Mouse (Mus musculus) regulatory T cell (primary cell): ENCODE data around the gene Ptpn18.
"Not testable (repeated sequence)": the region's sequence is repeated elsewhere in the genome, so short reads cannot be mapped to it uniquely, and the experiment has no call there.

Source experiments
- in situ Hi-C: fragments of 300-600 bp; cut with MboI, MseI; formaldehyde crosslinking; loops from one replicate; pipeline ENCODE4 v1.15.1; 2025; ENCODE audit warnings: high pct_unique_total_duplicates

Gene Ptpn18

GRCm38 (mm10) chr1:34459284-34460060 lies at the start of gene Ptpn18:
Ptpn18 (plus strand) TSS chr1:34459762.
- in situ Hi-C loops, result no loop called here

DNA sequence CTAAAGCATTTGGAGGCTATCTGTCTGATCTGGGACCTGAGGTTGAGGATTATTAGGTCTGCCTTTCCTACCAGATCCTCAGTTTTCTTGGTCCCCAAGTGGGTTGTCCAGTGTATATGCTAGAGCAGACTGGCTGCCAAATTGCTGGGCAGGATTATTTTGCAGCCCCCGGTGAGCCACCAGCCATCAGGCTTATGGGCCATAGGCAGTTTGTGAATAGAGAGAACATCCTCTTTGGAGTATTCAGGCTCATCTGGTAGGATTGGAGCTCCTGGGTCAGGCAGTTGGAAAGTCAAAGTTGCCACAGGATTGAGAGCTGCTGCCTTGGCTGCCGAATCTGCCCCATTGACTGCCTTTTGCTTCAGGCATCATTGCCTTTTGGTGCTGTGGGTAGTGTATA lies 31.1 kb upstream of the Ptpn18 start:
- in situ Hi-C loops, result no loop called here

DNA sequence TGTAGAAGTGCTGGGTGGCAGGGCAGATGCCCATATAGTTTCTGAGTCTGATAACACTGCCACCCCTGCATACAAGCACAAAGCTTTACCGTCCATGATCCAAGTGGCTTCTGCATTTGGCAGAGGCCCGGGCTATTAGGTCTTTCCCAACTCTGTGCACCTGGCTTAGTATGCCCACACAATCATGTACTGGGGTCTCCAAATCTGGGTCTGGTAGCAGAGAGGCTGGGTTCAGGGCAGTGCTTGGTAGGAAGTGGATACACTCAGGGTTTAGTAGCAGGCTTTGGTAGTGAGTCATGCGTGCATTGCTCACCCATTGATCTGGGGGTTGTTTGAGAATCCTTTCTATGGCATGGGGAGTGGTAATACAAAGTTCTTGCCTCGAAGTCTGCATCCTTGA lies 30.3 kb upstream of the Ptpn18 start:
- in situ Hi-C loops, result no loop called here

GRCm38 (mm10) chr1:34430981-34431380 lies 28.6 kb upstream of the Ptpn18 start:
- in situ Hi-C loops, result no loop called here

GRCm38 (mm10) chr1:34431431-34431830 lies 28.1 kb upstream of the Ptpn18 start:
- in situ Hi-C loops, result no loop called here

- in situ Hi-C loops, result no loop called here
Measured at GRCm38 (mm10) chr1:34432411-34432775, 27.2 kb upstream of the Ptpn18 start.

GRCm38 (mm10) chr1:34432776-34433481 lies 26.6 kb upstream of the Ptpn18 start:
- in situ Hi-C loops, result no loop called here

DNA sequence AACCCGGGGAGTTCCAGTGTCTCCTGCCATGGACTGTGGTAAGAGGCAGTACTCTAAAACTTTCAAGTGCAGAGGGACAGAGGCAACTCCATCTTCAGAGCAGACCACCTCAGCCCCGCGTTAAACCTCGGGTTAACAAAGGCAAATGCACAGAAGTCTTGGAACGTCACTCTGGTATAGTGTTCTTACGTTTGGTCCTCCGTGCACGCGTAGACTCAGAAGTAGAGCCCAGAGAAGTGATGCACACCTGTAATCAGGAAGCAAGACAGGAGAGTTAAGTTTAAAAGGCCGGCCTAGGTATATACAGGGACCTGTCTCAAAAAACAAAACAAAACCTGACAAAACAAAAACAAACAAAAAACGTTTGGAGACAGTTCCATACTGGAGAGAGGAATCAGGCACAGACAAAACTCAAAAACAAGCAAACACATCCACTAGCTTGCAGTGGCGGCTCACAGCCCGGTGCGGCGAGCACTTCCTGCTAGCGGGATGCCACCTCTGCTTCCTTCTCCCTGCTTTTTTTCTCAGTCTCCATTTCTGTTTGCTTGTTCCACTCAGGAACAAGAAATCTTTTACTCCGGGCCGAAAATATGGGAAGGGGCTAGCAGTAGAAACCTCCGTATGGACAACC lies 25.6 kb upstream of the Ptpn18 start:
- in situ Hi-C loops, result no loop called here

GRCm38 (mm10) chr1:34434660-34435160 lies 24.9 kb upstream of the Ptpn18 start:
- in situ Hi-C loops, result no loop called here

DNA sequence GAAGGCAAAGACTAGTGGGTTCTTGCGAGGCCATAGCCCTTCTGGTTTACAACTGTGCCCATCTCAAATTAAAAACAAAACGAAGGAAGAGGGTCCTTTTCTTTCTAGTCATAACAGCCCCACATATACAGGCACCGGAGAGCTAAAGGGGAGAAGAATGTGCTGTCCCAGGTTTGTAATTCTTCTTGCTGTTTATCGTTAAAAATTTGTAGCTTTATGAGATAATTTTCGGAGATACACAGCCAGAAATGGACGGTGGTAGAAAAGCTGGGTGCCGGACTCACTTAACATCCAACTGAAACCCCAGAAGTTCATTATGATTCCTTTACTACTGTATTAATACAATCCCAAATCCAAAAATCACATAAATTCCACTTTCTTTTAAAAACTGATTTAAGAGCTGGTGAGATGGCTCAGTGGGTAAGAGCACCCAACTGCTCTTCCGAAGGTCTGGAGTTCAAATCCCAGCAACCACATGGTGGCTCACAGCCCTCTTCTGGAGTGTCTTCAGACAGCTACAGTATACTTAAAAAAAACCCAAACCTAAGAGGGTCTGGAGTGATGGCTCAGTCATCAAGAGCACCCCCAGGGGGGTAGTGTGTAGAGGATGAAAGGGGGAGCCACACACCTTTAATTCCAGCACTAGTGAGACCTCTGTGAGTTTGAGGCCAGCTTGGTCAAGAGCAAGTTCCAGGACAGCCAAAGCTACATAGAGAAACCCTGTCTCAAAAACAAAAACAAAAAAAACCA lies 24.0 kb upstream of the Ptpn18 start:
- in situ Hi-C loops, result no loop called here

DNA sequence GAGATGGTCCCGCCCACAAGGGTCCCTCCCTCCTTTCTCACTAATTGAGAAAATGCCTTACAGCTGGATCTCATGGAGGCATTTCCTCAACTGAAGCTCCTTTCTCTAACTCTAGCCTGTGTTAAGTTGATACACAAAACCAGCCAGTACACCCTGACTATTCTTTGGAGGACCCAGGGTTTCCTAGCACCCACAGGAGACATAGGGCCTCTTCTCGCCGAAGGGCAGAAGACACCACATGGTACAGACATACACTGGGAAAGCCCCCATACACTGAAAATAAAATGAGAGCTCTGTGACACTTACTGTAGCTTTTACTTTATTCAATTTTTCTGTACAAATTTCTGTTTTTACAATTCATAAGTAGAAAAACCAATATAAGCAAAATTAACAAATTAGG lies 23.2 kb upstream of the Ptpn18 start:
- in situ Hi-C loops, result no loop called here

GRCm38 (mm10) chr1:34437366-34437765 lies 22.2 kb upstream of the Ptpn18 start:
- in situ Hi-C loops, result not testable (repeated sequence)

GRCm38 (mm10) chr1:34438381-34439051 lies 21.0 kb upstream of the Ptpn18 start:
- in situ Hi-C loops, result no loop called here

DNA sequence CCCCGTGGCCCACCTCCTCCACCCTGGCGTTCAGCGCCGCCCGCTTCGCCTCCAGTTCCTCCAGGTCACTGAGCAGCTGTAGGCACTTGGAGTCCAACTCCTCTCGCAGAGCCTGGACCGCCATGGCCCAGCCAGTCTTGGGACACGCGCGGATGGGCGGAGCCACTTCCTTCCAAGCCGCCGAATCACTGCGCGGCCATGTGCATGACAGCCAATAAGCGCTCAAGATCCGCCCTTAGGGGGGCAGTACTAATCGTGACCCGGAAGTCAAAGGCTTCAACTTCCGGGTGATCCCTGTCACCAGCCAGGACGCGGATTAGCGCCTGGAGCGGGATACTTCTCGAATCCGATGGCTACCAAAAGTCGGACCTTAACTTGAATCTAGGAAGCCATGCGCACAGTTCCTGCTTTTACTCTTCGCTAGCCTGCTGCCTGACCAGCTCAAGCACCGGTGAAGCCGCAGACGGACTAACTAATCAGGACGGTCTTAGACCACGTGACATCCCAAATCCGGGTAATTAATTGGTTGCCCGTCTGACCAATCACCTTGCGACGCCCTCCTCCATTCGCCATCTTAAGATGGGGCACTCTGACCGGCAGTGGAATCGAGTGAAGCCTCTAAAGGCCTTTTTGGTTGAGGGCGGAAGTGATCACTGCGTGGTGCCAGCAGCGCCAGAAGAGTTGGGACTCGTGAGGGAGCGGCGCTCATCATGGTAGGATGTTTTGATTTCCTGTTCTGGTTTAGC lies 20.2 kb upstream of the Ptpn18 start, which contains the start of the genes Ccdc115 and Imp4:
Ccdc115 (minus strand) TSS at position 458 of the 746 bp plus-strand sequence.
Imp4 (plus strand) TSS at position 637 of the 746 bp plus-strand sequence.
- in situ Hi-C loops, result no loop called here

DNA sequence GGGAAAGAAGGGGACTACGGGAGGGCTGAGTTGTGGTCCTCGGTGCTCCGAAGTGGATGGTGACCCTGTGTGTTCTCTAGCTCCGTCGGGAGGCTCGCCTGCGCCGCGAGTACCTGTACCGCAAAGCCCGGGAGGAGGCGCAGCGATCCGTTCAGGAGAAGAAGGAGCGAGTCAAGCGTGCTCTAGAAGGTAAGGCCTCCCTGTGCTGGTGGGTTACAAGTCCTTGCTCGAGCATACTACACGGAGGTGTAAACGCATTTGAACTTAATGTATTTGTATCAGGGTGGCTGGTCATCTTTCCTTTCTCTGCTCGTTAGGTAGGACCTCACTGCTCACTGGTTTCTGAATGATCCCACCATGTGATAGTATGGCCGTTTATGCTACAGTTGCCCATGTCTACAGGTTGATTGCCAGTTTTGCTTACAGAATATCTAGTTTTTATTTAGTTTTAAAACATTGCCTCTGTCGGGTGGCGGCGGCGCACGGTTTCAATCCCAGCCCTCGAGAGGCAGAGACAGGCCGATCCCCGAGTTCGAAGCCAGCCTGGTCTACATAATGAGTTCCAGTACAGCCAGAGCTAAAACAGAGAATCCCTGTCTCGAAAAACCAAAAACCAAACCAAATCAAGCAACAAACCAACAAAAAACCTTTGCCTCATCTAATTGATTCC lies 19.5 kb upstream of the Ptpn18 start:
- in situ Hi-C loops, result no loop called here

- in situ Hi-C loops, result no loop called here
Measured at GRCm38 (mm10) chr1:34443124-34443523, 16.4 kb upstream of the Ptpn18 start.

GRCm38 (mm10) chr1:34458431-34458830 lies 1.1 kb upstream of the Ptpn18 start:
- in situ Hi-C loops, result no loop called here

DNA sequence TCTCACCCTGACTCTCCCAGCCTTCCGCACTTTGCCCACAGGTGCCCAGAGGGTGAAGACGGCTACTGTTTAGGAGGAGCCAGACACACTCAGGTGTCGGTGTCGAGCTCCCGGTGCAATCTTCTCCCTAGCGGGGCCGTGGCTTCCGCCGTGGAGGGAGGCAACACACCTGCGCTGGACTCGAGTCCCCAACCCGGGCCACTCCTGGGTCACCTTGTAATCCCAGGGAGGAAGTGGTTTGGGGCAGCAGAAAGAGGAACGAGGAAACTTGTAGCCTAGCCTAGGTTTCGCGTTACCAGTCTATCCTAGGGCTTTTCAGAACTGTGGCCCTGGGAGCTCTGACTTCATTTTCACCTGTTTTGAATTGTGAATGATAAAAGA lies 489 bp downstream of the Ptpn18 start:
- in situ Hi-C loops, result no loop called here

DNA sequence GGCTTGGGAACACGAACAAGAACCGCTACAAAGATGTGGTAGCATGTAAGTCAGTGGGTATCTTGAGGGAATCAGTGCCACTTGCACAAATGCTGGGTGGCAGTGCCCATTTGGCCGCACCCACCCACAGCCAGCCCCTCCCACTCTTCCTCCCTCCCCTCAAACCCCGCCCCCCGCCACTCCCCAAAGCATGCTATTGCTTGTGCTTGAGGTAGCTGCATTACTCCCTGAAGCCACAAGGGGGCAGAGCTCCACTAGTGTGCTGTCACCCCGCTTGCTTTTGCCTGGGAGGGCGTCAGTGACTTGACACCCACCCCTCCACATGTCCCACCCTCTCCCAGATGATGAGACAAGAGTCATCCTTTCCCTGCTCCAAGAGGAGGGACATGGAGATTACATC lies 3.2 kb downstream of the Ptpn18 start:
- in situ Hi-C loops, result no loop called here

GRCm38 (mm10) chr1:34464310-34464817 lies 4.8 kb downstream of the Ptpn18 start:
- in situ Hi-C loops, result no loop called here
